Mouse (Mus musculus) kidney, postnatal 4 days (tissue): ENCODE measurements around the gene Clk2.
"Not testable (repeated sequence)": the region's sequence is repeated elsewhere in the genome, so short reads cannot be mapped to it uniquely, and the experiment has no call there.

Experiments used
- DNase-seq, 2 experiments: peaks; one replicate each; pipeline ENCODE4 v3.0.0; 2021; ENCODE audit warnings: mixed read lengths in 2 of 2

Gene Clk2

DNA sequence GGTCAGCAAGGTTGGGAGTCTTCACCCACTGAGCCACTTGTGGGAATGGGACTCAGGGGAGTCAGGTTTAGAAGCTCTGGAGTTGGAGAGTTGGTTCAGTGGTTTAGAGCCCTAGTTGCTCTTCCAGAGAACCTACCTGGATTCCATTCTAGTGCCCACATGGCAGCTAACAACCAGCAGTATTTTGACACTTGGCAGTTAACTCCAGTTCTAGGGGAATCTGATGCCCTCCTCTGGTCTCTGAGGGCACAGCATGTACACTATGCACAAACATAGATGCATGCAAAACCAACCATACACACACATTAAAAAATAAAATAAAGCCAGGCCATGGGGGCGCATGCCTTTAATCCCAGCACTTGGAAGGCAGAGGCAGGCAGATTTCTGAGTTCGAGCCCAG is 29.3 kb downstream of the Clk2 start:
- peak; percentile 54 for DNase-seq

DNA sequence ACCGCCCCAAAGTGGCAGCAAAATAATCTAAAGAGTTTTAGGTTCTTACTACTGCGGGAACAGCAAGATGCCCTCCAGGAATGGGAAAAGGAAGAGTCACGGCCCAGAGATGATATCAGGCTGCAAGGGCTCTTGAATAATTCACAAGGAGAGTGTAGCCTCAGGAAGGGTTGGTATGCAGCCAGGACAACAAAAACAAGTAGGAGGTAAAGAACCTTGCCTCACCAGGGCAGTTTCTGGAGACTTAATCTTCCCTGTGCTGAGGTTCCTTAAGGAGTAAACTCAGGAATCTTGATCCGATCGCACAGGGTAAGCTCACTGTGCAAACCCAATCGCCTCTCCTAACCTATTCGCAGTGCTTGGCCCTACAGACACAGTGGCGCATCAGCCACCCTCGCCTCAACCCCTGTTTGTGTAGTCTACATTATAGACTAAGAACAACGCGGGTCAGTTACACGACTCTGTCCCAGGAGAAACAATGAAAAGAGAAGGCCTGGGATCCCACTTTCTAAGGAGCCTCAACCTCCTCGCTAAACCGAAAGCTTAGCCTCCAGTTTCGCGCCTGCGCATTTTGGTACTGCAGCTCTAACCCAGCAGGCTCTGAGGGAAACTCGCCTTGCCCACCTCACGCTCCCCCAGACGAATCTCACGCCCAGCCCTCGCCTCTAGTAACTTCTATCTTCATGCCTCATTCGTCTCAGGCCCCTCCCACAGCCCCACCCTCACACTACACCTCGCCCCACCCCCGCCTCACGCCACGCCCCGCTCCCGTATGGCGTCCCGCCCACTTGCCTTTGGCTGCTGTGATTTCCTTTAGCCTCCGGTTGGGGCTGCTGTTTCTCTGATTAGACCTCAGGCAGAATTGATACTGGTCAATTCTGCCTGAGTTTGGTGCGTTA is 31.6 kb downstream of the Clk2 start:
- peak; percentile 96 to 98 for DNase-seq

DNA sequence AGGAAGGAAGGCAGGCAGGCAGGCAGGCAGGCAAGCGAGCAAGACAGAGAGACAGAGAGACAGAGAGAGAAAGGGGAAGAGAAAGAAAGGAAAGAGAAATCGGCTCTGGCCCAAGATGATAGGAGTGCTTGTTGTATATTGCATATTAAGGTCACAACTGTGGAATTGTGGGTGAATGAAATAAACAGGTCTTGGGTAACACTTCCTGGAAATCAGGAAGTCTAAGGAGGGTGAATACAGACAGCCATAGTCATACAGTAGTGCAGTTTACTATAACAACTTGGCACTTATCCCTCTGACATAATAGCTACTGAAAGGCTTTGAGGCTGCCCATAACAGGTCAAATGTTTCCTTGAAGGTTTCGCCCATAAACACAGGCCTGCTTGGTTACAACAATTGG is 35.2 kb downstream of the Clk2 start:
- no peak for DNase-seq

DNA sequence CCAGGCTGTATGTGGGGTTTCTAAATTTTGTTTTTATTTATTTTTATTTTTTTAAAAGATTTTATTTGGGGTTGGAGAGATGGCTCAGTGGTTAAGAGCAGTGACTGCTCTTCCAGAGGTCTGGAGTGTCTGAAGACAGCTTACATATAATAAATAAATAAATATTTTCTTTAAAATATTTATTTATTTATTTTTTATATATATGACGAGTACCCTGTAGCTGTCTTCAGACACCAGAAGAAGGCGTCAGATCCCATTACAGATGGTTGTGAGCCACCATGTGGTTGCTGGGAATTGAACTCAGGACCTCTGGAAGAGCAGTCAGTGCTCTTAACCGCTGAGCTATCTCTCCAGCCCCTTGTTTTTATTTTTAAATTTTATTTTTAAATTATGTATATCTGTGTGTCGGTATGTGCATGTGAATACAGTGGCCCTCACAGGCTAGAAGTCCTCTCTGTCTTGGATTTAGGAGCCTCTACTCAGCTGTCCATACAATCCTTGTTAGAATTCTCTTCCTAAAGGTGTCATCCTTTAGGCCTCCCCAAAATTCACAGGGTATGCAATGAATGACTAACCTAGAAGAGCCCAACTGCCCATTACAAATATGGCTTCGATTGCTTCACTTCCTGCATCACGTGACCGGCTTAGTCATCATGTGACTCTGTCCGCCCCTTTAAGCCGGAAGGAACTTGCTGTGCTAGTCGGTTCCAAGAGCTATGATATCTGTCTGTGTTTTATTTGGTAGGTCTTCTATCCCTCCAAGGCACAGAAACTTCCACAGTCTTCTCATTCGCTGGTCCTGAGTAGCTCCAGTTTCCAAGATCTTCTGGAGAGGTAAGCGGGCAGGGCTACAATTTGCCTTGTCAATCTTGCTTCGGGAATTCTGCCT is 37.9 kb downstream of the Clk2 start, which contains the start of gene Gba:
Gene Gba (plus strand): TSS at position 676 of the 889 bp plus-strand sequence.
- peak; percentile 87 to 89 for DNase-seq

DNA sequence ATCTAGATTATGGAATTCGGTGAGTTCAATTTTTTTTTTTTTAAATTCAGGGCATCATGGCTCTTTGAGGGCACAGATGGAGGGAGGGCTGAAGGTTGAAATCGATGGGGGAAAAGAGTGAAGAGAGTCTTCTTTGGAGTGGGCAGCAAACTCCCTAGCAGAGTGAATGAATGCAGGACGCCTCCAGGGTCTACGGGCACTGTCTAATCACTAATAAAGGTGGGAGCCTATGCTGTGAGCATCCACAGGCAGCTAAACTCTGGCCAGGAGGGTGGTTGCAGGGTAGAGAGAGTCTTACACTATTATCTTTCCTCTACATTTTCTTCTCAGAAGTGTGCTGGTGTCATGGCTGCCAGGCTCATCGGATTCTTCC is 38.5 kb downstream of the Clk2 start:
- DNase-seq = no peak

DNA sequence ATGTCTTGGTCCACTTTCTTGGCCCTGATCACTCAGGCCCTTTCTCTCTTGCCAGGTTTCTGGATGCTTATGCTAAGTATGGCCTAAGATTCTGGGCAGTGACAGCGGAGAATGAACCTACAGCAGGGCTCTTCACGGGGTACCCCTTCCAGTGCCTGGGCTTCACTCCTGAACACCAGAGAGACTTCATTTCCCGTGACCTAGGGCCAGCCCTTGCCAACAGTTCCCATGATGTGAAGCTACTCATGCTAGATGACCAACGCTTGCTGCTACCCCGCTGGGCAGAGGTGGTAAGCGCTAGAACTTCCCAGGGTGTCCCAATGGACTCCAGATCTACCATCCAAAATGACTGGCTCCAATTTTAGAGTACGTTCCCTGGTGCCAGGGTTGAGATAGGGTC is 41.5 kb downstream of the Clk2 start:
- DNase-seq = no peak

DNA sequence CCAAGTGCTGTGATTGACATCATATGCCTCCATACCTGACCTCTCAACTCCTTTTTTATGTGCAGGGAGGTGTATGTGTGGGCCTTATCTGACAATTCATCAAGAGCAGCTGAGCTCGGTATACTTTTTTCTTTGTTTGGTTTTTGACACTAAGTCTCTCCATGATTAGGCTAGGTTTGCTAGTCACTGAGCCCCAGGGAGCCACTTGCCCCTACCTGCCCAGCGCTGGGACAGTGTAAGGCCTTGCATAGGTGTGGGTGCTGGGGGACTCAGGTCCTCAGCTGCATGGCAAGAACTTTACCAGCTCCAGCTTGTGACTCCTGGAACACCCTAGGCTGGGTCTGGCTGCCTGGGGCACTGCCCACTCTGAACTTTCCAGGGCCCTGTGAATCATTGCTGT is 42.1 kb downstream of the Clk2 start:
- no peak for DNase-seq

DNA sequence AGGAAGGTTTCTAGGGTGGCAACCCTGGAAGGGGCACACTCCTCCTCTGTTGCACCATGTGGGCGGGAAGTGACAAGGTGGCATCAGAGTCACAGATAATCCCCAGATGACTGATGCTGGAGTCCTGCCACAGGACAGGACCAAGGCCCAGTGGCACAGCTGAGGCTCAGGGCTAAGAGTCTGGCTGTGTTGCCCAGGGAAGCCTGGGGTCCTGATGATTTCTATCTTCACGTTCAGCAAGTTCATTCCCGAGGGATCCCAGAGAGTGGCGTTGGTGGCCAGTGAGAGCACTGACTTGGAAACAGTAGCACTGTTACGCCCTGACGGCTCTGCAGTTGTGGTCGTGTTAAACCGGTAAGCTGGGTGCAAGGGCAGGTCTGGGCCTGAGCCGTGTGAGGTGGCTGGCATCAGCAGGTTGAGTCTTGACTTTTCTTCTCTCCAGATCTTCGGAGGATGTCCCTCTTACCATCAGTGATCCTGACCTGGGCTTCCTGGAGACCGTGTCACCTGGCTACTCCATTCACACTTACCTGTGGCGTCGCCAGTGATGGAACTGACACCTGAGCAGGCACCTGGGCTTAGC is 43.6 kb downstream of the Clk2 start:
- DNase-seq = no peak

DNA sequence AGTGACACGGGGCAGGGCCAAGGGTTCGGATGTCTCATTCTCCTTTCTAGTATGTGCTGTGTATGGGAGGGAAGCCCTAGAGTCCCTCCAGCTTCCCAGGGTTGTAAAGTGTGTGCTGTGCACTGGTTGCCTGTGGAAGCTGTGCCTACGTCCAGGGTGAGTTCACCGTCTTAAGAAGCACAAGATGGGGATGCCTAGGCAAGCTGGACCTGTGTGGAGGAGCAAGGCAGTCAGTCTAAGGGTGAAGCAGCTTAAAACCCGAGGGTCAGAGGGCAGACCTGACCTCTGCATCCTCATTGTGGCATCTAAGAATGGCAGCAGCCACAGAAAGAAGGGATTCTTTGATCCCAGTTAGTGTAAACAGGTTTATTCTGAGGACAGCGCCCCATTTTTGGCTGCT is 44.1 kb downstream of the Clk2 start:
- DNase-seq = no peak

DNA sequence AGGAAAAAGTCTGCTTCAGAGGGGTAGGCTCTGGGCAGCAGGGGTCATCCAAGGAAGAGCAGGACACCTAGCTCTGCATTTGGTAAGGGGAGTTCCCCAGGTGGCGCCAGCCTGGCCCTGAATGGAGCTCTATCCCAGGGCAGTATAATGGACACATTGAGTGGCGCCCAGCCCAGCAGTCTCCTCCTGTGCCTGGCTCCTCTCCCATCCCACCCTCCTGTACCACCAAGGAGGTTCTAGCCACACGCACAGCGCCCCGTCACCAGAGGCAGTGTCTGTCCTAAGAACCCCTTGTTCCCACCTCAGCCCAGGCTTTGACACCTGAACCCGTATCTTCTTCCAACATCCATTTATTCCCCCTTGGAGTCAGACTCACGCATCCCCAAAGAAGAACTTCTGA is 45.1 kb downstream of the Clk2 start:
- no peak for DNase-seq

DNA sequence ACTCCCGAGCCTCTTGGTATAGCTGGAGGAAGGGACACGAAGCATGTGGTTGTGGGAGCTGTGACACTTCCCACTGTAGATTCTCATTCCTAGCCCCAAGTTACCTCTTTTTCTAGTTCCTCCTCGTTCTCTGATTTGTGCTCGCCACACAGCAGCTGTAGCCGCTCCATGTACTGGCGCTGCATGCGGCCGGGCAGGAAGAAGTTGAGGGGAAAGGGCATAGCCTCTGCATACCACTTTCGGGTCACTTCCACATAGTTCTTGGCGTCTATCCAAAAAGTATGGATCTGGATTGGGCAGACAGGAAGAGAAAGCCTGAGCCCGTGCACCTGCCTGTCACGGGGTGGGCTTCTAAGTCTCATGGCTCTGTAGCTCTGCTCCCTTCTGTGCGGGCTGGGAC is 45.6 kb downstream of the Clk2 start:
- peak; percentile 33 to 61 for DNase-seq

DNA sequence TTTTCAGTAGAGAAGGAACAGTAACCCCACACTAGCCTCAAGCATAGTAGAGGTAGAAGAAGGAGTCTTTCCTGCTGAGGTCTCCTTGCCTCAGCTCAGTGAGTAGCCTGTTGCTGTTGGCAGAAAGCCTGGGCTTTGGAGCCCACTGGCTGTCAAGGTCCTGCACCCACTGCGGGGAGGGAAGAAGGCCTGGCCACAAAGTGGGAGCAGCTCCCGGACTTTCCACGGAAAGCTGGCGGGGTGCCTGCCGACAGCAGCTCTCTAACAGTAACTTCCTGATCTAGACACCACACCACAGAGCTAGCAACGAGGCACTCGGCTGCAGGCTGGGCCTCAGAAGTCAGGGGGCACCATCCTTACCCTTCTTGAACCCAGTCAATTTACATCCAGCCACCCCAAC is 46.1 kb downstream of the Clk2 start:
- peak; percentile 74 to 81 for DNase-seq

DNA sequence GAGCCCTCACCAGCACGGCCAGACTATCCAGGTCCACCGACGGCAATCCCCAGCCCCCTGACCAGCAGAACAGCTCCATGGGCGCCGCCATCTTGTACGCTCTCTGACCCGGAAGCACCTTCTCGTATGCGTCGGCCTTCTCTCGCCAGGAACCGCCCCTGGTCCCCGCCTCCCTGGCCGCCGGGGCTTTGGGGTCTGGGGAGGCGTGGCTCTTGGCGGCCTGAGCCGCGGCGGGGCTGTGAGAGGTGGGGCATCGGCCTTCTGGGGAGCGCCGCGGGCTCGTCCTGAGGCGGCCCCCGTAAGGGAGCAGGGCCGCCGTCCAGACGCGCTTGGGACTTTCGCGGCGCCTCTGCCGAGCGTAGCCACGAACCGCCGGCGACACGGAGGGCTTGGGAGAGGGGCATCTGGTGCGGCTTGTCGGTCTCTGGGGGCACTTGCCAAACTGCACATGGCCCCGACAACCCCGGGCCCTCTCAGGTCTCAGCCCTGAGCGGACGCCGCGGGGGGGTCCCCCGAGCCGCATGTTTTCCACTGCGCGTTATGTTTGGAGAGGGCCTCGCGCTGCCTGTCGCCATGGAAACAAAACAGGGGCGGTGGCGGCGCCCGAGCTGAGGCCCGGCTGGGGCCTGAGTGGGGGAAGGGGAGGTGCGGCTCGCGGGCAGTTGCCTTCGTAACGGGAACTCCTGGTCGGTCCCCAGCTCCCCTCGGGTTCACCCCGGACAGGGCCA is 49.4 kb downstream of the Clk2 start:
- peak; percentile 96 to 97 for DNase-seq

DNA sequence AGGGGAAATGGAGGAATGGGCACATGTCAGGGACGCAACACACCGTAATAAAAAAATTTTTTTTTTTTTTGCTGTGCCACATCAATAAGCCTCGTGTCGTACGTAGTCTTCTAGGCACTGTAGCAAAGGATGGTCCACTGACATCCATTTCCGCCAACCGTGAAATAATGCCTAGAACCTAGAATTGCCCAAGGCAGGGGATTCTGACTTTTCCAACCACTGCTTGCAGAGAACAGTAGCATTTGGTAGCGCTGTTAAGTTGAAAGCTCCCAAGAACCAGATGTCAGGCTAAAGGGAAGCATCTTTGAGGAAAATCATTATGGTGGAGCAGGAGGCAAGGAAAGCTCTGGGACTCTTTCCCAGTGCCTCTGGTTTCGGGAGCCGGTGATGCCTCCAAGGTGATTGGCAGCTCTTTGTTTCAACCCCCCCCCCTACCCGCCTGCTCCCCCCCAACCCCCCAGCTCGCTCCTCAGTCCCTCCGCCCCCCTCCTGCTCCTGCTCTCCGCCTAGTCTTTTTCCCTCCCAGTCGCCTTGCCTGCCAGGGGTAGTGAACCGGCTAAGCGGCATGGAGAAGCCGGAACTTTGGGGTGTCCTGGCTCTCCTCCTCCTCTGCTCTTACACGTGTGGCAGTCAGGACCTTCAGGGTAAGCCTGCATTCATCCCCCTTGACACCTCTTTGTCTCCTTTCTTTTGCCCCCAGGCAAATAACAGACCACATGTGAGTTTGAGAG is 50.3 kb downstream of the Clk2 start, which contains the start of gene Thbs3:
Gene Thbs3 (plus strand): TSS at position 500 of the 731 bp plus-strand sequence.
- peak; percentile 47 to 59 for DNase-seq

DNA sequence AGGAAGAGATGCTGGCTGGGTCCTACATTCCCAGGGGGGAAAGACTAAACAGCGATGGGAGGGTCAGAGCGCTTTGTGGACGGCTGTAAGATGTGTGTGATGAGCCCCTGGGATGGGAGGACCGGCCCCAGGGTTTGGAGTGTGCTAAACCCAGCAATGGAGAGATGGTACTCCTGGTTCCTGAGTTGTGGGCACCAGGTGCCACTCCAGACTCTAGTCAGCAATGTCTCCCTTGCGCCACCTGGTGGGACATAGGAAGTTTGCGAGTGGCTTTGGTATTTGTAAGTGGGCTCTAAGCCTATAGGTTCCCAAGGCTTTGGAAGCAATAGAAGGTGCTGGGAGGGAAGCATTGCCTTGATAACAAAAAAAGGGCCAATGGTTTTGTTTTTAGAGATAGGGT is 51.3 kb downstream of the Clk2 start:
- peak; percentile 89 to 92 for DNase-seq

DNA sequence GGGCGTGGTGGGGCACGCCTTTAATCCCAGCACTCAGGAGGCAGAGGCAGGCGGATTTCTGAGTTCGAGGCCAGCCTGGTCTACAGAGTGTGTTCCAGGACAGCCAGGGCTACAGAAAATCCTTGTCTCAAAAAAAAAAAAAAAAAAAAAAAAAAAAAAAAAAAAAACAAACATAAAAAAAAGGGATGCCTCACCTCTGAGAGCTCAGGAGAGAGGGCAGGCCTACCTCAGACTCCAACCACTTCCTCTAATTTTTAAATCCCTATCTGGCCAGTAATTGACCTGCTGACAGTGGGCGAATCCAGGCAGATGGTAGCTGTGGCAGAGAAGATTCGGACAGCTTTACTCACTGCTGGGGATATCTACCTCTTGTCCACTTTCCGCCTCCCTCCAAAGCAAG is 51.8 kb downstream of the Clk2 start:
- not testable (repeated sequence) for DNase-seq

DNA sequence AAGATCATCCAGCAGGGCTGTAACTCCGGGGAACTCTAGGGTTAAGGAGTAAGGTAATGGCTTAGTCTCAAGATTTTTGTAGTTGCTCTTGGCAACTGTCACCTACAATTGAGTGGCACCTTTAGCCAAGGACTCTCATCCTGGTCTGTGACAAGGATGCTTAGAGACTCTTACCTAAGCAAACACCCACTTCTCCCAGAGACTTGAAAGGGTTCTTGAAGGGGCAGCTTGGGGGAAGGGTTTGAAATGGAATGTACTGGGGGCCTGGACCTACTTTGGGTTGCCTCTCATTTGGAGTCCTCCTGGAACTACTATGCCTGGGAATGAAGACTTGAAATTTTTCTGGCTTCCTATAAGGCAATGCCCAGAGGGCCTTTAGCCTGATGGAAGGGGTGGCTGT is 53.7 kb downstream of the Clk2 start:
- no peak for DNase-seq

DNA sequence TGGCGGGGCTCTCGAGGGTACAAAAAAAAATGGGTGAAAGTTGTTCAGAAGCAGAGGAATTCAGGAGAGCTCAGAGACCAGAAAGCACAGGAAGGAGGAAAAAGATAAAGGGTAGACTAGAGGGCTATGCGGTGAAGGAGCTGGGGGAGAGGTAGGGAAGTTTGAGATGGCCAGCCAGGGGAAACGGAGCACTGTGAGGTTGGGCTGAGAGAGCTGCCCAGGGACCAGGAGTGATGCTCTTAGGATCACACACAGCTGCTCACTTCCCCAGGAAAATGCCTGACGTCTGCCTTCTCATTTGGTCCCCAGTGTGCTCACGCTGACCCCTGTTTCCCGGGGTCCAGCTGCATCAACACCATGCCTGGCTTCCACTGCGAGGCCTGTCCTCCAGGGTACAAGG is 55.0 kb downstream of the Clk2 start:
- DNase-seq = no peak

DNA sequence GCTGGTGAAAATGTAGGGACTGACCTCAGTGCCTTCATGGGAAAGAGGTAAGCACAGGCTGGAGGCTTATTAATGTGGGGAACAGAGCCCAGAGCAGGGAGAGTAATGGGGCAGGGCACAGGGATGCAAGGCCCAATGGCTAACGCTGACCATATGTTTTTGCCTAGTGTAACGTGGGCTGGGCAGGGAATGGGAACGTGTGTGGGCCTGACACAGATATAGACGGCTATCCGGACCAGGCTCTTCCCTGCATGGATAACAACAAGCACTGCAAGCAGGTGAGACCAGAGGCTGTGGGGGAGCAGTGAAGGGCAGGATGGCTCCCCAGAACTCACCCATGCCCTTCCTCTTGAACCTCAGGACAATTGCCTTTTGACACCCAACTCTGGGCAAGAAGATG is 56.6 kb downstream of the Clk2 start:
- no peak for DNase-seq

DNA sequence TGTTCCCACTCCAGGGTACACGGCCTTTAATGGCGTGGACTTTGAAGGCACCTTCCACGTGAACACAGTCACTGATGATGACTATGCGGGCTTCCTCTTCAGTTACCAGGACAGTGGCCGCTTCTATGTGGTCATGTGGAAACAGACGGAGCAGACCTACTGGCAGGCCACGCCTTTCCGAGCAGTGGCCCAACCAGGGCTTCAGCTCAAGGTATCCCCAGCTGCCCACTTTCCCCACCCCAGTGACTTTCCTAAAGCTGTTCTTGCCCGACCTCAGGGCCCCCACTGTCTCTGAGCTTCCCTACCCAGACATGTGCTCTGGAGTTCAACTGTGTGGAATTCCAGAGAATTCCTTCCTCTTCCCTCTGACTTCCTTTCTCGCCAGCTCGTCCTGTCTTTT is 60.2 kb downstream of the Clk2 start:
- DNase-seq = no peak

DNA sequence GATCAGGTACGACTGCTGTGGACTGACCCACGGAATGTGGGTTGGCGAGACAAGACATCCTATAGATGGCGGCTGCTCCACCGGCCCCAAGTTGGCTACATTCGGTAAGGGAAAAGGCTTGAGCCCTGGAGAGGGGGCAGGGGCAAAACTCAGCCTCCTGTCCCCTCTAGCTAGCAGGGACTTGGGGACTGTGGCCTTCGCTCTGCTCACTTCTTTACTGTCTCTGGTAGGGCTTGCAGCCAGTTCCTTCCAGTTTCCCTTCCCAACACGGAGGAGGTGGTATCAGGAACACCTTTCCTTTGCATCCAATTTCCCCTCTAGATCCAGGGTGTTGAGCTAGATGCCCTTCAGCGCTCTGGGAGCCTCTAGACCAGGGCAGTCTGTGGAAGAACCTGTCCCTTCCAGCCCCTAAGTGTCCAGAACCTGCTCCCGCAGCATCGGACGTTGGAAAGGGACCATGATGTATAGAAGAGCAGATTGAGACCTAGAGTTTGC is 60.8 kb downstream of the Clk2 start:
- DNase-seq = no peak

DNA sequence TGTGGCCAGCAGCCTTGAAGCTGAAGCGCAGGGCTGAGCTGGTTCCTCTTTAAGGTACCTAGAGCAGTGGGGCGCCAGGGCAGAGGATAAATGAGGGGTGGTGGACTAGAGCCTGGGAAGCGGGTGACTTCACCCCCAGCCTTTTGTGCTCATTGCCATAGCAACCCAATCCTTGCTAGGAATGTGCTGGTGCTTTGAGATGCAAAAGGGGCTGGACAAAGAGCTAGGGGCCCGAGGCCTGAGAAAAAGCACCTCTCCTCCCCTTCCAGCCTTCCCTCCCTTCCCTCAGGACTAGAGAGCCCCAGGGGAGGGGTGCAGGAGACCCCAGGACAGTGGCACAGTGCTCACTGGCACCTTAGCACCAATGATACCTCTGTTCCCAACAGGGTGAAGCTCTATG is 61.3 kb downstream of the Clk2 start:
- no peak for DNase-seq
